Mouse (Mus musculus) embryonic fibroblast, embryonic 13.5 days (primary cell): Measurements from ENCODE around the gene Psmg1. TPM values are rescaled to one million over a fixed set of nuclear protein-coding genes. Genes with fewer than 3 reads are reported as not detected.

Experiments used
- H3K27ac ChIP-seq: 2 replicates; pipeline ENCODE4 v1.5.1; 2012; ENCODE audit warnings: low read length, control low read depth, inconsistent platforms; ENCODE audit not compliant: insufficient read depth
- H3K4me1 ChIP-seq: 2 replicates; pipeline ENCODE4 v1.6.1; 2011; ENCODE audit warnings: low read length; ENCODE audit not compliant: control insufficient read depth, insufficient read depth
- H3K4me3 ChIP-seq: 2 replicates; pipeline ENCODE4 v1.5.1; 2011; ENCODE audit warnings: mild to moderate bottlenecking, control low read depth, low read length; ENCODE audit not compliant: insufficient read depth
- CTCF ChIP-seq: IDR thresholded peaks from 2 replicates; pipeline ENCODE4 v1.5.1; 2011; ENCODE audit warnings: mild to moderate bottlenecking, control low read depth, low read length, moderate library complexity, borderline replicate concordance; ENCODE audit not compliant: insufficient read depth
- POLR2A ChIP-seq: IDR thresholded peaks from 2 replicates; pipeline ENCODE4 v1.6.1; 2011; ENCODE audit warnings: low read depth, mild to moderate bottlenecking, control low read depth, low read length, moderate library complexity
- polyA plus RNA-seq: library from polyadenylated mRNA; stranded (reverse); fragments of >200 nt; gene quantifications from 2 replicates; pipeline ENCODE4 v1.2.4, GENCODE M21; 2011; ENCODE audit warnings: low read depth; ENCODE audit not compliant: missing spikeins, insufficient read length

Psmg1 gene
- polyA plus RNA-seq, 1 experiment = 40.3 TPM

GRCm38 (mm10) chr16:95958080-95958479, 32.7 kb downstream of the Psmg1 start:
- no peaks in the 10 kb centered on the region for H3K4me1 ChIP-seq
- TF ChIP-seq CTCF = no peak
- no peak for TF ChIP-seq POLR2A
- no peak overlapping the region for H3K4me3 ChIP-seq
- no peak overlapping the region for H3K27ac ChIP-seq

- TF ChIP-seq CTCF (peak; percentile 39; the same call in 1 of the 2 replicates), POLR2A (no peak)
- no peak overlapping the region for H3K4me3 ChIP-seq
- H3K4me1 ChIP-seq = no peaks in the 10 kb centered on the region
- H3K27ac ChIP-seq = no peak overlapping the region
Observed at GRCm38 (mm10) chr16:95956618-95957017, 34.1 kb downstream of the Psmg1 start.

- TF ChIP-seq CTCF (no peak), POLR2A (no peak)
- no peaks in the 10 kb centered on the region for H3K4me1 ChIP-seq
- no peak overlapping the region for H3K27ac ChIP-seq
- no peak overlapping the region for H3K4me3 ChIP-seq
Observed at GRCm38 (mm10) chr16:95955716-95956346, 34.9 kb downstream of the Psmg1 start.

GRCm38 (mm10) chr16:95954341-95954740, 36.4 kb downstream of the Psmg1 start:
- no peaks in the 10 kb centered on the region for H3K4me1 ChIP-seq
- no peak overlapping the region for H3K4me3 ChIP-seq
- H3K27ac ChIP-seq = no peak overlapping the region
- TF ChIP-seq CTCF = no peak
- no peak for TF ChIP-seq POLR2A

- no peaks in the 10 kb centered on the region for H3K4me1 ChIP-seq
- no peak for TF ChIP-seq POLR2A
- no peak for TF ChIP-seq CTCF
- no peak overlapping the region for H3K27ac ChIP-seq
- no peak overlapping the region for H3K4me3 ChIP-seq
Observed at GRCm38 (mm10) chr16:95953159-95953650, 37.6 kb downstream of the Psmg1 start.

GRCm38 (mm10) chr16:95951471-95951870, 39.3 kb downstream of the Psmg1 start:
- Histone ChIP-seq H3K4me1 (no peaks in the 10 kb centered on the region), H3K27ac (no peak overlapping the region), H3K4me3 (no peak overlapping the region)
- no peak for TF ChIP-seq CTCF
- TF ChIP-seq POLR2A = no peak

- Histone ChIP-seq H3K4me3 (no peak overlapping the region), H3K27ac (peak overlapping the region; percentile 15; the same call in 1 of the 2 replicates), H3K4me1 (peaks cover 4% of the 10 kb centered on the region; the same call in 1 of the 2 replicates)
- TF ChIP-seq POLR2A (no peak), CTCF (peak; percentile 74)
Observed at GRCm38 (mm10) chr16:95945389-95946311, 45.1 kb downstream of the Psmg1 start.

GRCm38 (mm10) chr16:95943186-95943585, 47.6 kb downstream of the Psmg1 start:
- TF ChIP-seq CTCF (no peak), POLR2A (no peak)
- H3K4me1 ChIP-seq = peaks cover 4% of the 10 kb centered on the region; the same call in 1 of the 2 replicates
- H3K27ac ChIP-seq = no peak overlapping the region
- no peak overlapping the region for H3K4me3 ChIP-seq

- Histone ChIP-seq H3K27ac (no peak overlapping the region), H3K4me3 (no peak overlapping the region), H3K4me1 (peaks cover 4% of the 10 kb centered on the region; the same call in 1 of the 2 replicates)
- no peak for TF ChIP-seq CTCF
- TF ChIP-seq POLR2A = no peak
Observed at GRCm38 (mm10) chr16:95941575-95941974, 49.2 kb downstream of the Psmg1 start.

- no peak overlapping the region for H3K4me3 ChIP-seq
- no peak for TF ChIP-seq CTCF
- TF ChIP-seq POLR2A = no peak
- H3K4me1 ChIP-seq = no peaks in the 10 kb centered on the region
- no peak overlapping the region for H3K27ac ChIP-seq
Observed at GRCm38 (mm10) chr16:95935495-95935961, 55.2 kb downstream of the Psmg1 start.
